Mouse (Mus musculus): ENCODE data around the gene Clspn. TPM values are rescaled to one million over a fixed set of nuclear protein-coding genes. Genes with fewer than 3 reads are reported as not detected.

The Clspn gene
- polyA plus RNA-seq (2012; rRNA removed) = 0.47 and 0.71 TPM in 2 replicates

GRCm38 (mm10) chr4:126556809-126557711 lies at the start of gene Clspn:
TSS of gene Clspn (plus strand) at chr4:126556935.

GRCm38 (mm10) chr4:126532827-126533728 lies 23.7 kb upstream of the Clspn start, which contains the start of gene Ago4:
TSS of gene Ago4 (minus strand) at chr4:126533472.

GRCm38 (mm10) chr4:126609606-126610181 lies 53.0 kb downstream of the Clspn start, which contains the start of gene 5730409E04Rik:
TSS of gene 5730409E04Rik (plus strand) at chr4:126609818.

Other genes starting within 250 kb of the Clspn start
- gene Adprhl2, start 235.2 kb upstream of the Clspn start, polyA plus RNA-seq (2012; rRNA removed) = 97.0 and 134 TPM in 2 replicates
- 9.9 and 10.5 TPM in 2 replicates for gene Tekt2, start 231.2 kb upstream of the Clspn start, polyA plus RNA-seq (2012; rRNA removed)
- 22.1 and 50.1 TPM in 2 replicates for gene Ago3, start 127.4 kb upstream of the Clspn start, polyA plus RNA-seq (2012; rRNA removed)
- gene Ago1, start 88.4 kb upstream of the Clspn start, polyA plus RNA-seq (2012; rRNA removed) = 20.7 and 29.7 TPM in 2 replicates
- 1.0 and 1.2 TPM in 2 replicates for gene Ago4, start 23.5 kb upstream of the Clspn start, polyA plus RNA-seq (2012; rRNA removed)
- 18.2 and 18.5 TPM in 2 replicates for gene 5730409E04Rik, start 52.9 kb downstream of the Clspn start, polyA plus RNA-seq (2012; rRNA removed)
- 177 and 220 TPM in 2 replicates for gene Psmb2, start 120.7 kb downstream of the Clspn start, polyA plus RNA-seq (2012; rRNA removed)
- gene Tfap2e, start 179.3 kb downstream of the Clspn start, polyA plus RNA-seq (2012; rRNA removed) = 11.7 and 16.1 TPM in 2 replicates
- 58.5 and 60.1 TPM in 2 replicates for gene Ncdn, start 196.5 kb downstream of the Clspn start, polyA plus RNA-seq (2012; rRNA removed)
- gene AU040320, start 196.6 kb downstream of the Clspn start, polyA plus RNA-seq (2012; rRNA removed) = 38.6 and 44.7 TPM in 2 replicates

Measured in ovary, adult 2 months (tissue).